Mouse (Mus musculus): ENCODE measurements around the gene Tmem39a. TPM values are rescaled to one million over a fixed set of nuclear protein-coding genes. Genes with fewer than 3 reads are reported as not detected.

Tmem39a gene
- polyA plus RNA-seq (2012; rRNA removed; ENCODE audit: low replicate concordance), result 21.6 and 26.9 TPM in 2 replicates

GRCm38 (mm10) chr16:38558221-38558748 is at the start of gene Tmem39a:
Tmem39a (plus strand) TSS chr16:38558698.

GRCm38 (mm10) chr16:38522129-38523084 is 36.1 kb upstream of the Tmem39a start, which contains the start of gene Timmdc1:
Timmdc1 (minus strand) TSS chr16:38522663.

GRCm38 (mm10) chr16:38549479-38550396 is 8.8 kb upstream of the Tmem39a start, which contains the start of gene Poglut1:
Poglut1 (minus strand) TSS chr16:38550258.

Other genes starting within 250 kb of the Tmem39a start
- gene Maats1, start 216.6 kb upstream of the Tmem39a start, polyA plus RNA-seq (2012; rRNA removed; ENCODE audit: low replicate concordance), result 0.05 TPM in 1 of 2 replicates, not detected in the other
- 34.9 and 40.5 TPM in 2 replicates for gene Cox17, start 211.7 kb upstream of the Tmem39a start, polyA plus RNA-seq (2012; rRNA removed; ENCODE audit: low replicate concordance)
- gene Gm21987, start 211.7 kb upstream of the Tmem39a start, polyA plus RNA-seq (2012; rRNA removed; ENCODE audit: low replicate concordance), result 4.2 TPM in 1 of 2 replicates, not detected in the other
- gene Popdc2, start 196.5 kb upstream of the Tmem39a start, polyA plus RNA-seq (2012; rRNA removed; ENCODE audit: low replicate concordance), result 8.8 and 14.1 TPM in 2 replicates
- 0.78 and 0.81 TPM in 2 replicates for gene Pla1a, start 125.6 kb upstream of the Tmem39a start, polyA plus RNA-seq (2012; rRNA removed; ENCODE audit: low replicate concordance)
- 25.0 and 43.1 TPM in 2 replicates for gene Adprh, start 106.0 kb upstream of the Tmem39a start, polyA plus RNA-seq (2012; rRNA removed; ENCODE audit: low replicate concordance)
- gene Cd80, start 103.1 kb upstream of the Tmem39a start, polyA plus RNA-seq (2012; rRNA removed; ENCODE audit: low replicate concordance), result 0.04 and 0.19 TPM in 2 replicates
- gene Timmdc1, start 36.0 kb upstream of the Tmem39a start, polyA plus RNA-seq (2012; rRNA removed; ENCODE audit: low replicate concordance), result 25.8 and 39.0 TPM in 2 replicates
- 3.4 and 4.8 TPM in 2 replicates for gene Poglut1, start 8.4 kb upstream of the Tmem39a start, polyA plus RNA-seq (2012; rRNA removed; ENCODE audit: low replicate concordance)
- 1.5 and 1.6 TPM in 2 replicates for gene Arhgap31, start 154.6 kb downstream of the Tmem39a start, polyA plus RNA-seq (2012; rRNA removed; ENCODE audit: low replicate concordance)
- 8.3 and 10.1 TPM in 2 replicates for gene B4galt4, start 183.6 kb downstream of the Tmem39a start, polyA plus RNA-seq (2012; rRNA removed; ENCODE audit: low replicate concordance)
- gene Upk1b, start 241.6 kb downstream of the Tmem39a start, polyA plus RNA-seq (2012; rRNA removed; ENCODE audit: low replicate concordance), result 2.2 and 3.0 TPM in 2 replicates